Comparison of ENCODE assay signal across 23 mouse cellular contexts in genomic region chr10:26328843-26329242, GRCm38 (mm10).
"Had no signal": no experiment of that assay in that cellular context is flagged by ENCODE, and none has a peak within 500 bp of the region (broad histone marks: within the 10 kb centered on the region; RNA-seq: fewer than 3 reads in every experiment).

No protein-coding gene starts in this region.

- ATAC-seq: forebrain, embryonic 16.5 days; inflammation-experienced regulatory T-cells, adult 6 months; intestine, embryonic 15.5 days; intestine, postnatal 0 days had no signal

- H3K9ac ChIP-seq: heart, embryonic 12.5 days; hindbrain, embryonic 14.5 days; intestine, embryonic 15.5 days; limb, embryonic 12.5 days had no signal

- H3K27me3 ChIP-seq: heart, embryonic 12.5 days; intestine, embryonic 15.5 days; limb, embryonic 12.5 days had no signal

- H3K4me1 ChIP-seq: heart, embryonic 10.5 days; heart, embryonic 12.5 days; intestine, embryonic 15.5 days had no signal

- DNase-seq: gastrocnemius, adult 2 months; gastrocnemius, postnatal 10 days; gastrocnemius, postnatal 25 days; heart, adult 18-20 months; heart, postnatal 10 days; heart, postnatal 4 days; kidney, adult 18-20 months; kidney, adult 8-10 months; kidney, postnatal 10 days; kidney, postnatal 36 days; layer of hippocampus, adult 9-11 months; layer of hippocampus, postnatal 36 days; liver had no signal

- H3K4me2 ChIP-seq: heart, embryonic 12.5 days; hindbrain, embryonic 14.5 days; intestine, embryonic 15.5 days; limb, embryonic 12.5 days had no signal

- H3K9me3 ChIP-seq: heart, embryonic 10.5 days; heart, embryonic 12.5 days; intestine, embryonic 15.5 days; limb, embryonic 10.5 days; limb, embryonic 12.5 days had no signal

- H3K4me3 ChIP-seq: gastrocnemius, adult 2 months; heart, embryonic 10.5 days; heart, embryonic 12.5 days; intestine, embryonic 15.5 days; left cerebral cortex, adult 2 months; limb, embryonic 10.5 days; limb, embryonic 12.5 days had no signal

- H3K27ac ChIP-seq: gastrocnemius, adult 2 months; heart, embryonic 10.5 days; hindbrain, embryonic 14.5 days; intestine, embryonic 15.5 days; left cerebral cortex, adult 2 months had no signal
